Mouse (Mus musculus) embryonic fibroblast, embryonic 13.5 days (primary cell): ENCODE measurements around the gene Drap1. TPM values are rescaled to one million over a fixed set of nuclear protein-coding genes. Genes with fewer than 3 reads are reported as not detected.
A peak's percentile ranks its signal among the peaks of the same experiment; 100 is the strongest.

Source experiments
- H3K27ac ChIP-seq: 2 replicates; pipeline ENCODE4 v1.5.1; 2012; ENCODE audit warnings: low read length, control low read depth, inconsistent platforms; ENCODE audit not compliant: insufficient read depth
- H3K4me1 ChIP-seq: 2 replicates; pipeline ENCODE4 v1.6.1; 2011; ENCODE audit warnings: low read length; ENCODE audit not compliant: control insufficient read depth, insufficient read depth
- H3K4me3 ChIP-seq: 2 replicates; pipeline ENCODE4 v1.5.1; 2011; ENCODE audit warnings: mild to moderate bottlenecking, control low read depth, low read length; ENCODE audit not compliant: insufficient read depth
- CTCF ChIP-seq: IDR thresholded peaks from 2 replicates; pipeline ENCODE4 v1.5.1; 2011; ENCODE audit warnings: mild to moderate bottlenecking, control low read depth, low read length, moderate library complexity, borderline replicate concordance; ENCODE audit not compliant: insufficient read depth
- POLR2A ChIP-seq: IDR thresholded peaks from 2 replicates; pipeline ENCODE4 v1.6.1; 2011; ENCODE audit warnings: low read depth, mild to moderate bottlenecking, control low read depth, low read length, moderate library complexity
- polyA plus RNA-seq: library from polyadenylated mRNA; stranded (reverse); fragments of >200 nt; gene quantifications from 2 replicates; pipeline ENCODE4 v1.2.4, GENCODE M21; 2011; ENCODE audit warnings: low read depth; ENCODE audit not compliant: missing spikeins, insufficient read length

The Drap1 gene
- polyA plus RNA-seq, 1 experiment, result 169 TPM

GRCm38 (mm10) chr19:5451766-5452165 lies 27.0 kb upstream of the Drap1 start:
- Histone ChIP-seq H3K4me1 (peaks cover 11% of the 10 kb centered on the region; the same call in 1 of the 2 replicates), H3K4me3 (no peak overlapping the region), H3K27ac (no peak overlapping the region)
- no peak for TF ChIP-seq POLR2A
- TF ChIP-seq CTCF, result no peak

GRCm38 (mm10) chr19:5449673-5450072 lies 24.9 kb upstream of the Drap1 start:
- peaks cover 13% of the 10 kb centered on the region for H3K4me1 ChIP-seq
- TF ChIP-seq CTCF (no peak), POLR2A (no peak)
- H3K27ac ChIP-seq, result peak overlapping the region; percentile 34; the same call in 1 of the 2 replicates
- H3K4me3 ChIP-seq, result peak overlapping the region; percentile 65; the same call in 1 of the 2 replicates

GRCm38 (mm10) chr19:5448354-5449150 lies 23.8 kb upstream of the Drap1 start:
- Histone ChIP-seq H3K4me1 (peaks cover 19% of the 10 kb centered on the region), H3K27ac (peak overlapping the region; percentile 32; the same call in 1 of the 2 replicates), H3K4me3 (peak overlapping the region; percentile 65)
- TF ChIP-seq CTCF (no peak), POLR2A (peak; percentile 59; the same call in 1 of the 2 replicates)

- peaks cover 19% of the 10 kb centered on the region for H3K4me1 ChIP-seq
- peak within 1 kb of the TSS; percentile 32; the same call in 1 of the 2 replicates for H3K27ac ChIP-seq
- TF ChIP-seq CTCF, result no peak
- peak; percentile 81 for TF ChIP-seq POLR2A
- peak within 1 kb of the TSS; percentile 65 for H3K4me3 ChIP-seq
These were observed 23.0 kb upstream of the Drap1 start, which contains the start of gene Fosl1 for GRCm38 (mm10) chr19:5447515-5448353. Gene Fosl1 (plus strand): TSS chr19:5447547.

GRCm38 (mm10) chr19:5445747-5446146 lies 21.0 kb upstream of the Drap1 start:
- TF ChIP-seq POLR2A, result no peak
- peaks cover 19% of the 10 kb centered on the region for H3K4me1 ChIP-seq
- H3K27ac ChIP-seq, result 0 out of 2 replicates have a peak overlapping the region, but pooled peaks have one; percentile 56
- H3K4me3 ChIP-seq, result no peak overlapping the region

- no peak overlapping the region for H3K4me3 ChIP-seq
- peaks cover 18% of the 10 kb centered on the region for H3K4me1 ChIP-seq
- H3K27ac ChIP-seq, result peak overlapping the region; percentile 56
- no peak for TF ChIP-seq CTCF
- TF ChIP-seq POLR2A, result no peak
These were observed 20.2 kb upstream of the Drap1 start for GRCm38 (mm10) chr19:5444954-5445353.

GRCm38 (mm10) chr19:5444371-5444908 lies 19.7 kb upstream of the Drap1 start:
- no peak overlapping the region for H3K4me3 ChIP-seq
- TF ChIP-seq CTCF, result no peak
- no peak for TF ChIP-seq POLR2A
- peaks cover 16% of the 10 kb centered on the region for H3K4me1 ChIP-seq

GRCm38 (mm10) chr19:5433951-5434350 lies 9.2 kb upstream of the Drap1 start:
- no peak overlapping the region for H3K4me3 ChIP-seq
- TF ChIP-seq CTCF (no peak), POLR2A (no peak; the same call in 1 of the 2 replicates)
- H3K4me1 ChIP-seq, result peaks cover 46% of the 10 kb centered on the region
- H3K27ac ChIP-seq, result peak overlapping the region; percentile 83

More at GRCm38 (mm10) chr19:5444371-5444908, 19.7 kb upstream of the Drap1 start:
- H3K27ac ChIP-seq, result peak overlapping the region; percentile 51
